Mouse (Mus musculus) forebrain, embryonic 13.5 days (tissue): ENCODE measurements around the gene Atp1a3. TPM values are rescaled to one million over a fixed set of nuclear protein-coding genes. Genes with fewer than 3 reads are reported as not detected.

Experiments
- ATAC-seq: fragments of 200-750 bp; cut with Nextera tagmentation; 2 replicates; pipeline ENCODE4 v1.8.0; 2017
- H3K27ac ChIP-seq: fragments of 300-500 bp; sonication (generic); 2 replicates; pipeline ENCODE4 v1.5.1; 2015; ENCODE audit warnings: inconsistent platforms, mild to moderate bottlenecking, moderate library complexity
- H3K27me3 ChIP-seq: fragments of 300-500 bp; sonication (generic); 2 replicates; pipeline ENCODE4 v1.6.1; 2015; ENCODE audit warnings: mild to moderate bottlenecking, inconsistent platforms
- H3K36me3 ChIP-seq: fragments of 300-500 bp; sonication (generic); 2 replicates; pipeline ENCODE4 v1.6.1; 2015; ENCODE audit warnings: mild to moderate bottlenecking, inconsistent platforms; ENCODE audit not compliant: poor library complexity, severe bottlenecking
- H3K4me1 ChIP-seq: fragments of 300-500 bp; sonication (generic); 2 replicates; pipeline ENCODE4 v1.6.1; 2015; ENCODE audit warnings: inconsistent platforms
- H3K4me2 ChIP-seq: fragments of 300-500 bp; sonication (generic); 2 replicates; pipeline ENCODE4 v1.6.1; 2015; ENCODE audit warnings: inconsistent platforms, mild to moderate bottlenecking, moderate library complexity
- H3K4me3 ChIP-seq: fragments of 300-500 bp; sonication (generic); 2 replicates; pipeline ENCODE4 v1.5.1; 2015; ENCODE audit warnings: mild to moderate bottlenecking, inconsistent platforms
- H3K9ac ChIP-seq: fragments of 300-500 bp; sonication (generic); 2 replicates; pipeline ENCODE4 v1.6.1; 2015; ENCODE audit warnings: mild to moderate bottlenecking, inconsistent platforms
- H3K9me3 ChIP-seq: fragments of 300-500 bp; sonication (generic); replicated peaks from 2 replicates; pipeline ENCODE4 v1.6.1; 2016; ENCODE audit warnings: inconsistent platforms
- WGBS: fragments of 180-500 bp; shearing (Covaris S2); methylation state at CpG from one replicate; pipeline ENCODE4 v1.1.7; 2015; 5-methylcytosine and 5-hydroxymethylcytosine counted together
- polyA plus RNA-seq: library from polyadenylated mRNA; unstranded; fragments of >200 nt; fragmentation: Nextera tagmentation; extraction: Ambion mirVana; gene quantifications from 2 replicates; pipeline ENCODE4 v1.2.1, GENCODE M21; 2015

Atp1a3 gene
- polyA plus RNA-seq, 1 experiment from 2014 or later, result 95.0 TPM

DNA sequence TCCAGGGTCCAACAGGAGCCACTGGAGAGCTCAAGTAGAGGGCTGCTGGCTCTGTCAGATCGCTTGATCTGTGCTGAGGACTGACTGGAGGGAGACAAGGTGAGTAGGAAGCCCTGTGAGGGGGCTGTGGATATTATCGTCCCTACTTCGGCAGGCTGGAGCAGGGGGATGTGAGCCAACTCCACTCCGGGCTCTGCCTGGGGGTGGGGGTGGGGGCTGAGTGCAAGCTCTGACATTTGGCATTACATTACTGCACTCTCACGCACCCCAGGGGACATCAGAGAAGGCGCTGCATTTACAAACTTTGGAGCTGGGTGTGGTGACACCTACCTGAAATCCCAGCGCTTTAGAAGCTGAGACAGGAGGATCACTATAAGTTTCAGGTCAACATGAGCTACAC is 5.8 kb upstream of the Atp1a3 start:
- H3K4me2 ChIP-seq, result no peak overlapping the region
- peaks cover 48% of the 10 kb centered on the region for H3K36me3 ChIP-seq
- peaks cover 55% of the 10 kb centered on the region for H3K27me3 ChIP-seq
- peaks cover 44% of the 10 kb centered on the region for H3K4me1 ChIP-seq
- H3K4me3 ChIP-seq, result no peak overlapping the region
- H3K27ac ChIP-seq, result no peak overlapping the region
- no peak for ATAC-seq
- no peak overlapping the region for H3K9ac ChIP-seq
- 76% methylated on average over 7 of the region's 7 CpGs for WGBS
- H3K9me3 ChIP-seq, result no peaks in the 10 kb centered on the region

DNA sequence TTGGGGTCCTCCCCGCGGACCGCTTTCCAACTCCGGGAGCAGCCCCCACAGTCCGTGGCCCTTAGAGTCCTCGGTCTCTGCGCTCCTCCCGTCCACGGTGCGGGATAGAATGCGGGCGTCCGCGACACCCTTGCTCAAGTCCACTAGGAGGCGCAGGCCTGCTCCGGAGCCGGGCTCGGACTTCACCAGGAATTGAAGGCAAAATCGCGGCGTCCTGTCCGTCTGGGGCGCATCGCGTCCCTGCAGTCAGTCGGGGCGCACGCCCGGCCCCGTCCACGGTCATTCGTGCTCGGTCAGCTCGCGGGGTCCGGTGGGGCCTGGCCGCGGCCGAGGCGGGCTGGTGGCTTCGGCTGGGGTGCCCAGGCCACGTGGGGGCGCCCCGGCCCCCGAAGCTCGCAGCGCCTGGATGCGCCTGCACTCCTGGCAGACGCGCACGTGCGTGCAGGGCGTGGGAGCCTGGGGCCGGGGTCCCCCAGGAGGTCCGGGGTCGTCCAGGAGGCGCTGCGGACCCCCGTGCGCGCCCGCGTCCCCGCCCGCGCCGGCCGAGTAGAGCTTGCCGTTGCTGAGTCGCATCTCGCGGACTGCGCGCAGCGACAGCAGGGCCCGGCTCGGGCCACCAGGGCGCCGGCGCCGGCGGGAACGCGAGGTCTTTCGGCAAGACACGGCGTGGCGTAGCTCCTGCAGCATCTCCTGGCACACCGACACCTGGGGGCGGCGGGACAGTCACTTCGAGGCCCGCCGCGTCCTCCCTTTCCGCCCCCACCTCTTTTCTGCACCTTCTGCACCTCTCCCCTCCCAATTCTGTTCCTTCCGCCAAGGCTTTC is 4.5 kb upstream of the Atp1a3 start:
- H3K4me2 ChIP-seq, result peak overlapping the region; percentile 71
- H3K4me3 ChIP-seq, result peak overlapping the region; percentile 37
- peak overlapping the region; percentile 95 for H3K27ac ChIP-seq
- H3K27me3 ChIP-seq, result peaks cover 58% of the 10 kb centered on the region
- H3K9ac ChIP-seq, result peak overlapping the region; percentile 64
- peak; percentile 11; the same call in 1 of the 2 replicates for ATAC-seq
- 2% methylated on average over 96 of the region's 97 CpGs for WGBS
- H3K9me3 ChIP-seq, result no peaks in the 10 kb centered on the region
- peaks cover 54% of the 10 kb centered on the region for H3K4me1 ChIP-seq
- peaks cover 36% of the 10 kb centered on the region for H3K36me3 ChIP-seq

DNA sequence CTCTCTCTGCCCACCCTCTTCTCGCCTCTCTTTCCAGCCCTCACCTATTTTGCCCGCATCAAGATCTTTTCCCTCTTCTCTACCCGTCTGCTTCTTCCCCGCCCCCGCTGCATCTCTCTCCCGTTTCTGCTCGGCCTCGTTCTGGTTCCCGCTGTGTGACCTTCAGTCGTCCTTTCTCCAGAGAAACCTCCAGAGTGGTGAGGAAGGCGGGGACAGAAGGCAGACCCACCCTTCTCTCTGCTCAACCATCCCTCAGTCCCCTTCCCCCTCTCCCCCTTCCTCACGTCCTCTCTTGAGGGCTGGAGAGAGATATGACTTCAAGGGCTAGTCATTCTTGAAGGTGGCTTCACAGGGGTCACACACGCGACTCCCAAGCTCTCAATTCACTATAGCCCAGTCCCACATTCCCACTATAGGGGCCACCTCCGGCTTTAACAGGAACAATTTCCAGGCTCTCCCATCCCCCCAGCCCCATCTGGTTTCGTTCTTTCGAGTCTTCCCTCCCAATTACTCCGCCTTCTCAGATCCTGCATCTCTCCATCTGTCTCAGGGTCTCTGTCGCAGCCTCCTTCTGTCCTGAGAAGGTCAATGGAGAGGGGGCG is 3.4 kb upstream of the Atp1a3 start:
- H3K9ac ChIP-seq, result peak overlapping the region; percentile 64
- H3K9me3 ChIP-seq, result no peaks in the 10 kb centered on the region
- ATAC-seq, result peak; percentile 16
- H3K4me2 ChIP-seq, result peak overlapping the region; percentile 71
- peak overlapping the region; percentile 37 for H3K4me3 ChIP-seq
- peaks cover 61% of the 10 kb centered on the region for H3K27me3 ChIP-seq
- 5% methylated on average over 20 of the region's 20 CpGs for WGBS
- H3K4me1 ChIP-seq, result peaks cover 59% of the 10 kb centered on the region
- peaks cover 24% of the 10 kb centered on the region for H3K36me3 ChIP-seq
- peak overlapping the region; percentile 95 for H3K27ac ChIP-seq

DNA sequence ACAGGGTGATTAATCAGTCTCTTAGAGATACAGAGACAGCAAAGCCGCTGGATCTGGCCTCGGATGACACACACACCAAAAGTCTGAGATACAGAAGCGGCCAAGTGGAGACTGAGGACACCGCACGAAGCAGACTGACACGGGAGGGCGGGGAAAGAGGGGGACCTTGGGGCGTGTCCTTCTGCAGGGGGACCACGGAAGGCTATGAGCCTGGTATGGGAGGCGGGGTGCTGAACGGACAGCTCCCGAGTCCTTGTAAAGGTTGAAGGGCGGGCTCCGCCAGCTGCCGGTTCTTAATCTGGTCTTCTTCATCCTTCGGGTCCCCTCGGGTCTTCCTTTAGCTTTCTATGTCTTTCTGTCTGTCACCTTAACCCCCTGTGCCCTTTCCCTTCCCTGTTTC is 2.9 kb upstream of the Atp1a3 start:
- peak overlapping the region; percentile 95 for H3K27ac ChIP-seq
- peaks cover 64% of the 10 kb centered on the region for H3K4me1 ChIP-seq
- under 1% methylated on average over 17 of the region's 17 CpGs for WGBS
- H3K27me3 ChIP-seq, result peaks cover 61% of the 10 kb centered on the region
- peaks cover 19% of the 10 kb centered on the region for H3K36me3 ChIP-seq
- H3K4me3 ChIP-seq, result peak overlapping the region; percentile 37
- no peaks in the 10 kb centered on the region for H3K9me3 ChIP-seq
- no peak for ATAC-seq
- peak overlapping the region; percentile 71 for H3K4me2 ChIP-seq
- peak overlapping the region; percentile 64 for H3K9ac ChIP-seq

DNA sequence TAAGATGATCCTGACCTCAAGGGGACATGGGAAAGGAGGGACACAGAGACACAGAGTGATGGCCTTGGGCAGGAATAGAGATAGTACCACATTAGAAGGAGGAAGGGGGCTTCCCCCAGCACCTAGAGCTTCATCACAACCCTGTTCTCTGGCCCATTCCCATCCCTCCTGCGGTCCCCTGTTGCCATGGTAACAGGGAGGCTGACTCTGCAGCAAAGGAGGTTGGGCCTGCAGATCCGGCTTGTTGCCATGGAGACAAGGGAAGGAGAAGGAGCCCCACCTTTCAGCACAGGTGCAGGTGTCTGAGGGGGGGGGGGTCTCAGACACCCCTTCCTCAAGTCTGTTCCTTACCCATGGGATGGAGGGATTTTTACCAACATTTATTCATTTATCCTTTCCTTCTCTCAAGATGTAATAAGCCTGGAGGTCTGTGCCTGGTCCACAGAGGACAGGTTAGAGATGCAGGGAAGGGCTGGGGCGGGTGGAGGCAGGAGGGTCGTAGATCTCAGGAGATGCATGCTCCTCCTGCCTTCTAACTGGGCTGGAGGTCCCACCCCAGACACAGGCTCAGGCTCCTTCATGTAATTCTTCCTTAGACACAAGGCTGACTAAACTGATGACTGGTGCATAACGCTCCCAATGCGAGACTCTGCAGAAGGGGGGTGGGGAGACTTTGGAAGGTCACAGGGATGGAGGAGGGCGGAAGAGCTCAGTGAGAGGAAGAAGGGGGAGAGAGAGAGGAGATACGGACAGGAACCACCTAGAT is 2.0 kb upstream of the Atp1a3 start:
- 11% methylated on average over 8 of the region's 8 CpGs for WGBS
- ATAC-seq, result peak; percentile 16
- H3K4me1 ChIP-seq, result peaks cover 73% of the 10 kb centered on the region

DNA sequence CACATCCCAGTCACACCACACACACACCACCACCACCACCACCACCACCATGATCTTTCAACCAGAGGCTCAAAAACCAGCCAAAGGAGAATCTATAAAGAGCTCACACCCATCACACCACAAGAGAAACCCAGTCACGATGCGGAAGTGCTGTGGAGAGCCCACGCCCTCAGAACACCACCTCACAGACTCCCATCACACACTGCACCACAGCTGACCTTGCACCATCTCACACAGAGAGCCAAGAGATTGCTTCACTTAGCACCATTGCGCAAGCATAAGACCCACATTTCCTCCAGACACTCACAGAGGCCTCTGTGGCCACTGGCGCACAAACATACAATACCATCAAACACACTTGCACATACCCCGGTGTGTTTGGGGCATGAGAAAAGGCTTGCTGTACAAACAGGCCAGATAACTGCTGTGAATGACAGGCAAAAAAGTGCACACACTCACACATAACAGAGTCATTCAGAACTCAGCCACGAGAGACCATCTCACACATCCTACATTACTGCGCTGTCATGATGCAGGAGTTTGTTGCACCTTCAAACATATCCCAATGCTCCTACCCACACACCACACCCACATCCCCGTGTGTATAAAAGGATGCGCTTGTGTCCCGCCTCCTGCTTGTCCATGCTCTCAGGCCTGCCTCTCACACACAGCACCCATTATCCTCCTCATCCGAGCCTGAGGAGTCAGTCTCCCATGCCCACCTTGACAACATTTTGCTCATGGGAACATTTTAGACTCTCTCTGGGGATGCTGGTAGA is 1.0 kb upstream of the Atp1a3 start:
- H3K9ac ChIP-seq, result no peak overlapping the region
- H3K4me2 ChIP-seq, result peak overlapping the region; percentile 71
- H3K9me3 ChIP-seq, result no peaks in the 10 kb centered on the region
- no peak for ATAC-seq
- no peak overlapping the region for H3K4me3 ChIP-seq
- peak overlapping the region; percentile 95 for H3K27ac ChIP-seq
- WGBS, result 78% methylated on average over 12 of the region's 12 CpGs
- peaks cover 3% of the 10 kb centered on the region; the same call in 1 of the 2 replicates for H3K36me3 ChIP-seq
- H3K27me3 ChIP-seq, result peaks cover 53% of the 10 kb centered on the region
- peaks cover 80% of the 10 kb centered on the region for H3K4me1 ChIP-seq

More for the DNA sequence above, 2.0 kb upstream of the Atp1a3 start:
- Histone ChIP-seq H3K4me3 (peak overlapping the region; percentile 37), H3K9me3 (no peaks in the 10 kb centered on the region), H3K9ac (peak overlapping the region; percentile 64), H3K27ac (peak overlapping the region; percentile 95), H3K4me2 (peak overlapping the region; percentile 71), H3K27me3 (peaks cover 61% of the 10 kb centered on the region), H3K36me3 (peaks cover 10% of the 10 kb centered on the region)

DNA sequence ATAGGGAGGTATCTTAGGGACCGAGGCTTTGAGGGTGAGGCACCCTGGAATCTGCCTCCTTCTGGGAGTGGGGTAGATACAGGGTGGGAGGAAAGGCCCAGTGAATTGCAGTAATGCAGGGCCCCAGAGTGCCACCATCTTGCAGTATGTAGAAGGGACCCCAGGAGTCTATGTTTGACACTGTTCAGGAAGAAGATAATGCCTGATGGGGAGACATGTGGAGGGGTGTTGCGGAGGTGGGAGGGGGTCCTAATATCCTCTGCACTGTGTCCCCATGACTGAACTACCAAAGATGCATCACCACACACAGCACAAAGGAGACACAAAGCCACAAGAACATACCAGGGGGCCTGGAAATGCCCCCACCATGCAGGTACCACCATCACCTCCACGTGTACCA is 413 bp upstream of the Atp1a3 start:
- no peaks in the 10 kb centered on the region for H3K36me3 ChIP-seq
- no peaks in the 10 kb centered on the region for H3K9me3 ChIP-seq
- H3K4me2 ChIP-seq, result peak overlapping the region; percentile 91
- H3K4me1 ChIP-seq, result peaks cover 81% of the 10 kb centered on the region
- H3K9ac ChIP-seq, result peak overlapping the region; percentile 89
- H3K4me3 ChIP-seq, result peak overlapping the region; percentile 73
- peak; percentile 36; the same call in 1 of the 2 replicates for ATAC-seq
- peaks cover 46% of the 10 kb centered on the region for H3K27me3 ChIP-seq
- H3K27ac ChIP-seq, result peak overlapping the region; percentile 95
- 70% methylated on average over 3 of the region's 3 CpGs for WGBS

DNA sequence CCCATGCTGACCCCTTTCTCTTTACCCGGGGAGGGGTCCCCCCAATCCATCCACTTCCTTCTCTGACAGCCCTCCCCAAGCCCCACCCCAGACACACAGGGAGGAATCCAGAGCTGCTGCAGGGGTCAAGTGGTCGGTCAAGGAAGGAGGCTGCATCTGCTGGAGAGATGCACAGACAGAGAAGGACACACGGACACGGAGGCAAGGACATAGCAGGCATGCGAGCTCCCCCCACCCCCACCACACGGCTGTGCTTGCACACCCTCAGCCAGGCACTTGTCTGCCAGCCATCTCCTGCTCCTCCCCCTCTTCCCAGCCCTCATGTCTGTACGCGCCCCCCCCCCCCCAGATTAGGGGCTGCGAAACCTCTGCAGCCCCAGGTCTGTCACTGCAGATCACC is 952 bp downstream of the Atp1a3 start:
- Histone ChIP-seq H3K4me3 (peak overlapping the region; percentile 73), H3K4me1 (peaks cover 69% of the 10 kb centered on the region), H3K9ac (peak overlapping the region; percentile 89), H3K27ac (peak overlapping the region; percentile 95), H3K9me3 (no peaks in the 10 kb centered on the region), H3K27me3 (peaks cover 33% of the 10 kb centered on the region), H3K36me3 (peaks cover 13% of the 10 kb centered on the region), H3K4me2 (peak overlapping the region; percentile 91)
- WGBS, result 41% methylated on average over 7 of the region's 9 CpGs
- no peak for ATAC-seq

DNA sequence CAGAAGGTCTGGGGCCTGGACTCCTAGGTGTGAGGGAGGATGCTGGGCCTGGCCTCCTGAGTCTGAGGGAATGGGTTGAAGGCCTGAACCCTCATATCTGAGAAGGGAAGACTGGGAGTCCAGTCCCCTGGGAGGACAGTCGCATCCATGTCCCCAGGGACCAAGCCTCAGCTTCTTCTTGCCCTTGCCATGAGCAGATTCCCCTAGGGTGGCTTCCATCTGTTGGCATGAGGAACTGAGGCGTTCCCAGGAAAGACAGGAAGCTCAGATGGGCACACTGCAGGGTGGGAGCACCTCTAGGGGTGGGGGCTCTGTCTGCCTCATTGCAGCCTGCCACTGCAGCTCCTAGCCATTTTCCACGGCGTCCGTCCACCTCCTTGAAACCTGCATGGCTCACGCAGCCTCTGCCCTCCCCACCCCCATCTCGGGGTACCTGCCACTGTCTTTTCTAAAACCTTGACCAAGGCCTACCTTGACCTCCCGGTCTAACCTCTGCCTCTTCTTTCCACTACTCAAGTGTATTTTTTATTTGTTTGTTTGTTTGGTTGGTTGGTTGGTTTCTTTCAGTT is 1.9 kb downstream of the Atp1a3 start:
- H3K27ac ChIP-seq, result peak overlapping the region; percentile 32

DNA sequence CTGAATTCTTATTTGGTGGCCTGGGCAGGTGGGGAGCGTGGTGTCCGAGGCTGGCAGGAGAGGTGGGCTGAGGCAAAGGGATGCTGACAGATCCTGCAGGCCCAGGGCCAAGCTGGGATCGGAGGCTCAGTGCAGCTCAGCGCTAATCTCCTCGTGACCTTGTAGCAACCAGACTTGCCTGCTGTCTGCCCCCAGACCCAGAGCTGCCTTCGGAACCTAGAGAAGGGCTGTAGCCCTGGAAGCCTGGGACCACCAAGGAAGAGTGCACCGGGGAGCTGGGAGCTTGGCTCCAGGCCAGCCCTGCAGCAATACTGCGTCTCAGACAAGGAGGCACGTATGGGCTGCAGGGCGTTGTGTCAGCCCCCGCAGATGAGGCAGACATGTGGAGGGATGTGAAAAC is 2.5 kb downstream of the Atp1a3 start:
- Histone ChIP-seq H3K4me3 (peak overlapping the region; percentile 73), H3K4me2 (peak overlapping the region; percentile 91), H3K36me3 (peaks cover 25% of the 10 kb centered on the region), H3K4me1 (peaks cover 54% of the 10 kb centered on the region), H3K9me3 (no peaks in the 10 kb centered on the region), H3K27me3 (peaks cover 19% of the 10 kb centered on the region), H3K27ac (peak overlapping the region; percentile 32), H3K9ac (peak overlapping the region; percentile 54)
- WGBS, result 34% methylated on average over 11 of the region's 11 CpGs
- ATAC-seq, result no peak

More for the DNA sequence above, 1.9 kb downstream of the Atp1a3 start:
- Histone ChIP-seq H3K27me3 (peaks cover 24% of the 10 kb centered on the region), H3K4me3 (peak overlapping the region; percentile 73), H3K4me1 (peaks cover 60% of the 10 kb centered on the region), H3K9me3 (no peaks in the 10 kb centered on the region), H3K9ac (peak overlapping the region; percentile 54), H3K4me2 (peak overlapping the region; percentile 91), H3K36me3 (peaks cover 20% of the 10 kb centered on the region)
- 85% methylated on average over 8 of the region's 8 CpGs for WGBS
- ATAC-seq, result no peak

DNA sequence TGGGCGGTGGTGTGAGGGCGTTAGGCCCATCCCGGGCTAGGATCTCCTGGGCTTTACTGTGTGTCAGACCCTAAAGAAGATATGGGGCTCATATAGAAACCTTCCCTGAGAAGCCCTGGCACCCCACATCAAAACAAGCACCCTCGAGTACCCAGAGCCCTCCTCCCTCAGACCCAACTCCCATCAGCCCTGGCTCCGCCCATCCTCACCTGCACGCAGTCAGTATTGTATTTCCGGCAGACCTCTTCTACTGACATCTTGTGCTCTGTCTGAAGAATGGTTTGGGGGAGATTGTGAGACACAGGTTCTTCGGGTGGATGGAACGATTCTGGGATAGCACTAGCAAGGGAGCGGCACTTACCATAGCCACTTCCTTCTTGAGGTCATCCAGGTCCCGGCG is 5.0 kb downstream of the Atp1a3 start:
- Histone ChIP-seq H3K27ac (no peak overlapping the region), H3K36me3 (peaks cover 45% of the 10 kb centered on the region), H3K4me2 (no peak overlapping the region), H3K27me3 (peaks cover 3% of the 10 kb centered on the region; the same call in 1 of the 2 replicates), H3K9me3 (no peaks in the 10 kb centered on the region), H3K9ac (no peak overlapping the region), H3K4me1 (peaks cover 29% of the 10 kb centered on the region), H3K4me3 (no peak overlapping the region)
- no peak for ATAC-seq
- 82% methylated on average over 12 of the region's 12 CpGs for WGBS
